Mouse (Mus musculus): ENCODE results near the gene Timm9. TPM values are rescaled to one million over a fixed set of nuclear protein-coding genes. Genes with fewer than 3 reads are reported as not detected.
A peak's percentile ranks its signal among the peaks of the same experiment; 100 is the strongest.

The Timm9 gene
- total RNA-seq (2021), result 10 to 100 TPM; 49.7 to 67.7 TPM

DNA sequence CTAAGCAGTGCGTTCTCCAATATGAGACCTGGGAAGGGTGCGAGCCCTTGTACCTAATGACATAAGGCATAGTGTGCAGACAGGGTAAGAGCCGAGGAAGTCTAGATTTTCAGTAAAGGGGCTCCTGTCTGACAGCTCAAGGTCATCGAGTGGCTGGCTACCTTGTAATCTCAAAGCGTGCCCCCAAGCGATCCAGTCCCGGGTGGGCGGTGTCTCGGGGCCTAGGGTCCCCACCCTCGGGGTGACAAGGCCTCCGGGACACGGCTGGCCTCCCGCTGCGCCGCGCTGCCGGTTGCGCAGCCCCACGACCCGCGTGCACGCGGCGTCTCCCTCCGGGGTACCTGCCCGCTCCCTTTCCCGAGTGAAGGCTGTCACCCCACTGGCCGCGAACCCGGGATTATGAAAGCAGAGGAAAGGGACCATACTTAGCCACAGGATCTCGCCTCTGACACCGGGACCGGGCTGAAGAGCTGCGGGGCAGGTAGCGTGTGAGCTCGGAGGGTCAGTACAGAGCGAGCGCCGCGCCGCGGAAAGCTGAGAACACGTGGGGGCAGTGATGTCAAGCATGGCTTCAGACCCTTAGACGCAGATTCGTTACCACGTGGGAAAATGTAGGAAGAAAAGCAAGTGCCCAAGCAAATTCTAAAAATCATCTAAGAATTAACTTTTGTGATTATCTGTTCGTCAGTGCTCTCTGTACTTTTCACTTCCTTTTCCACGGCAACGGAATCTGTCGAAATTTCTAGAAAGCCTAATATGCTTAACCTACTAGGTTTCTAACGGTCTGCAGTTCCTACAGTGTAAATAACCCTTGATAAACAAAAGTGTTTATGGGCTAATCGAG, at the start of gene Timm9, which contains the start of gene 2700049A03Rik:
Gene Timm9 (minus strand): TSS at position 555 of the 844 bp plus-strand sequence.
Gene 2700049A03Rik (plus strand): TSS at position 719 of the 844 bp plus-strand sequence.
- peak; percentile 82 to 89 for DNase-seq (ENCODE audit: low spot score in 2 of 2)
- intact Hi-C loops (cut with DNase I), result loop anchor here (5.0 kb wide), 1 partner anchor 119 kb away; the partner anchor contains the start of gene Arid4a

GRCm38 (mm10) chr12:71184396-71184795, 47.9 kb upstream of the Timm9 start:
- intact Hi-C loops (cut with DNase I), result no loop called here
- DNase-seq (ENCODE audit: low spot score in 2 of 2), result no peak

GRCm38 (mm10) chr12:71183736-71184135, 47.3 kb upstream of the Timm9 start:
- DNase-seq (ENCODE audit: low spot score in 2 of 2), result no peak
- intact Hi-C loops (cut with DNase I), result no loop called here

DNA sequence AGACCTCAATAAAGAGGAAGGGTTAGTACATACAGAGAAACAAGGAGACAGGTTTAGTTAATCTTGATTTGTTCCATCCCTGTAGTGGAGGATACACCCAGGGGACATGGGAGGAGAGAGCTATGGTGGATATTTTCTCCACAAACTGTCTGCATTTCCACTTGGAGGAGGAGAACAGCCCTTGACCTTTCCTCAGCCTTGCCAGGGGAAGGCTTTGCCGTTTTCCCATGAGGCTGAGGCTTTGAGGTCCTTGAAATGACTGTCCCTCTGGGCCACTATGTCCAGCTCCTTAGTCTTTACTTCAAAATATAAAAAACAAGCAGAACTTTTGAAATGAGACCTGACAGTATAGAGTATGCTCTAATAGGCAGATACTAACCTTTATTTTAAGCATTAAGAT, 33.4 kb upstream of the Timm9 start:
- intact Hi-C loops (cut with DNase I), result no loop called here
- no peak for DNase-seq (ENCODE audit: low spot score in 2 of 2)

- intact Hi-C loops (cut with DNase I), result no loop called here
- DNase-seq (ENCODE audit: low spot score in 2 of 2), result no peak
These were observed 27.9 kb upstream of the Timm9 start for GRCm38 (mm10) chr12:71164410-71164809.

GRCm38 (mm10) chr12:71157974-71158373, 21.5 kb upstream of the Timm9 start:
- intact Hi-C loops (cut with DNase I), result no loop called here
- DNase-seq (ENCODE audit: low spot score in 2 of 2), result no peak

- intact Hi-C loops (cut with DNase I), result no loop called here
- DNase-seq (ENCODE audit: low spot score in 2 of 2), result no peak
These were observed 18.5 kb upstream of the Timm9 start for GRCm38 (mm10) chr12:71154979-71155378.

DNA sequence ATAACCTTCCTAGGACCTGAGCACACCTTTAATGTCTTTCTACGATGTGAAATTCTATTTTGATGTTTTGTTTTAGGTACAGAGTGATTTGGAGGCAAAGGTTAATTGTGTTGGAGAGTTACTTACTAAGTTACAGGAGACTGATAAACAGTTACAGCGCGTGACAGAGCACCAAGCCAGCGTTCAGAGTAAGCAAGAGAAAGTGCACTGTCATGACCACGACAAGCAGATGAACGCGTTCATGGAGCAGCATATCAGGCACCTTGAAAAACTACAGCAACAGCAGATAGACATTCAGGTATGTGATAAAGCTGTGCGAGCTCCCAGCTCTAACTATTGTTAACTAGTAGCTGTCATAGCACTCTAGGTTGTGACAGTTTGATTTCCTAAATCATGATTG, 13.7 kb upstream of the Timm9 start:
- intact Hi-C loops (cut with DNase I), result no loop called here
- no peak for DNase-seq (ENCODE audit: low spot score in 2 of 2)

- intact Hi-C loops (cut with DNase I), result no loop called here
- no peak for DNase-seq (ENCODE audit: low spot score in 2 of 2)
These were observed 13.0 kb upstream of the Timm9 start for GRCm38 (mm10) chr12:71149456-71149855.

- DNase-seq (ENCODE audit: low spot score in 2 of 2), result no peak
- intact Hi-C loops (cut with DNase I), result no loop called here
These were observed 12.3 kb upstream of the Timm9 start for GRCm38 (mm10) chr12:71148801-71149200.

DNA sequence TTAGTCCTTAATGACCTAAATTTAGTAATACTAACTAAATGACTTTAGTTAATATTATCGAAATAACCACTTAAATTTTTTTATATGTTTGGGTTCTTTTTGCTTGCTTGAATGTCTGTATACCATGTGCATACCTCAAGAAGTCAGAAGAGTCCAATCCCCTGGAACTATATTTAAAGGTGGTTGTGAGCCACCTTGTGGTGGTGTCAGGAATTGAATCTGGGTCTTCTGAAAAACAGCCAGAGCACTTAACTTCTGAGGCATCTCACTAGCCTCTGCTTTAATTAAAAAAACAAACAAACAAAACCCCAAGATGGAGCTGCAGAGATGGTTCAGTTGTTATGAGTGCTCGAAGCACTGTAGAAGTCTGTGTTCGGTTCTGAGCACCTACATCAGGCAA, 11.2 kb upstream of the Timm9 start:
- intact Hi-C loops (cut with DNase I), result no loop called here
- peak in 1 of 2 experiments; percentile 23 for DNase-seq (ENCODE audit: low spot score in 2 of 2)

DNA sequence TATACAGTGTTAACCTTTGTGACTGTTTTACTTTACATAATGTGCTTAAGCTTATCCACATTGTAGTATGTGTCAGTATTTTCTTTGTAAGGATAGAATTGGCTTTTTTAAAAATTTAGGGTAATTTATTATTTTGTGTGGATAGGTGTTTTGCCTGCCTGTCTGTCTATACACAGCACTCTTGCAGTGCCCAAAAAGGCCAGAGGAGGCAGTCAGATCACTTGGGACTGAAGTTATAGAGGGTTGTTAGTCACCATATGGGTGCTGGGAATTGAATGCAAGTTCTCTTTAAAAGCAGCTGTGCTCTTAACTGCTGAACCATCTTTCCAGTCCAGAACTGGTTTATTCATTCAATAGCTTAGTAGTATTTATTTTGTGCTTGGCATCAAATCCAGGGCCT, 4.7 kb upstream of the Timm9 start:
- DNase-seq (ENCODE audit: low spot score in 2 of 2), result no peak
- intact Hi-C loops (cut with DNase I), result loop anchor here (5.0 kb wide), 1 partner anchor 741 kb away; no protein-coding TSS in a partner anchor

DNA sequence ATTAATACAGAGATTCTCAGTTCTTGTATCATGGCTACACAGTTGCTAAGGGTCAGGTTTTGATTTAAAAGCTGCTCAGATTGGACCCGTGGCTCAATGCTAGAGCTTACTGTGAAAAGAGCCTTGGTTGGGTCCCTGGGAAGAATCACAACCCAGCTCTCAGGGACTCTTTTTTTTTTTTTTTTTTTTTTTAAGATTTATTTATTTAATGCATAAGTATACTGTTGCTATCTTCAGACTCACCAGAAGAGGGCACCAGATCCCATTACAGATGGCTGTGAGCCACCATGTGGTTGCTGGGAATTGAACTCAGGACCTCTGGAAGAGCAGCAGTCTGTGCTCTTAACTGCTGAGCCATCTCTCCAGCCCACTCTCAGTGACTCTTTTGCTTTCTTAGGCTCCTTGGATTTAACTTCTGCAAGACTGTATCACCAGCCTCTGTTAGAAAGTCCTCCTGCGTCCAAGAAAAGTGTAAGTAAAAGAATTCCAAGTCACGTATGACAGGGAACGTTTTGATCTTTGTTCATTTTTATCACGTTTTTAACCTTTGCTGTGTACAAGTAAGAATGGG, 2.9 kb upstream of the Timm9 start:
- intact Hi-C loops (cut with DNase I), result loop anchor here (5.0 kb wide), 1 partner anchor 122 kb away; the partner anchor contains the start of gene Arid4a

DNA sequence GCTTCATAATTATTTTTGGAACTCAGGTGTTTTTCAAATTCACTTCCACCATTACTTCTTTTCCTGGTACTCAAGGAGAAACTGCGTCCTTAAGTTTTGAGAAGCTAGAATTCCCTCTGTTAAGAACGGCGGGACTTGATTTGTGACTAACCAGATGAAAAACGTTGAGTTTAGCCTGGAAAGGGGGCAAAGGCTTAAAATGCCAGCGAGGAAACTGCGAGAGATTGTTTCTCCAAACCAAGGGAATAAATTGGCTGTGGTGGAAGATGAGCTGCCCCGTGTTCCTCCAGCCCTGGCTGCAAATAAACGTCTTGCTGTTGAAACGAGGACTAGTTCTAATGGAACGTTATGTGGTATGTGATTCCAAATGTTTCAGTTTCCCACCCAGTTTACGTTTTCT, 1.2 kb upstream of the Timm9 start:
- intact Hi-C loops (cut with DNase I), result loop anchor here (5.0 kb wide), 1 partner anchor 120 kb away; the partner anchor contains the start of gene Arid4a

More for the DNA sequence above, 2.9 kb upstream of the Timm9 start:
- no peak for DNase-seq (ENCODE audit: low spot score in 2 of 2)

DNA sequence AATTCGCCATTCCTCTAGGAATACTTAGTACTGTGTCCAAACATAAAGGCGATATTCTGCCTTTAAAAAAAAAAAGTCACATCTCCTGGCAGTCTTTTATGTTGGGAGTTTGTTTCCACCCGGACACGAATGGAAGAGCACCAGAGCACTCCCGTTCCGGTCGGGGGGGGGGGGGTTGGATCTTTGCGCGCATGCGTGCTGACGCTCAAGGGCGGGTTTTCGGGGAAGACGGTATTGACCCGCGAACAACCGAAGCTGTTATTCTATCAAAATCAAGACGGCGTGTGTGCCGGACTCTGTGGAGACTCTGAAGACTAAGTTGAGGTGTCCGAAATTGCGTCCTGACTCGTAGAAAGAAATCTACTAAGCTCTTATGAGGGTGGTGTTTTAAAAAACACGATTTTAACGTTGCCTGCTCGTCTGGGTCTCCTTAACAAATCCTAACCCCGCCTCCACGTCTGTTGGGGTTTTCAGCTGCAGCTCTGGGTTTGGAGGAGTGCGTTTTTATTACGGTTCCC, 549 bp upstream of the Timm9 start:
- intact Hi-C loops (cut with DNase I), result loop anchor here (5.0 kb wide), 1 partner anchor 120 kb away; the partner anchor contains the start of gene Arid4a
- peak; percentile 73 to 81 for DNase-seq (ENCODE audit: low spot score in 2 of 2)

More for the DNA sequence above, 1.2 kb upstream of the Timm9 start:
- DNase-seq (ENCODE audit: low spot score in 2 of 2), result no peak

GRCm38 (mm10) chr12:71135581-71135980, 903 bp downstream of the Timm9 start:
- intact Hi-C loops (cut with DNase I), result loop anchor here (5.0 kb wide), 1 partner anchor 118 kb away; the partner anchor contains the start of gene Arid4a
- no peak for DNase-seq (ENCODE audit: low spot score in 2 of 2)

DNA sequence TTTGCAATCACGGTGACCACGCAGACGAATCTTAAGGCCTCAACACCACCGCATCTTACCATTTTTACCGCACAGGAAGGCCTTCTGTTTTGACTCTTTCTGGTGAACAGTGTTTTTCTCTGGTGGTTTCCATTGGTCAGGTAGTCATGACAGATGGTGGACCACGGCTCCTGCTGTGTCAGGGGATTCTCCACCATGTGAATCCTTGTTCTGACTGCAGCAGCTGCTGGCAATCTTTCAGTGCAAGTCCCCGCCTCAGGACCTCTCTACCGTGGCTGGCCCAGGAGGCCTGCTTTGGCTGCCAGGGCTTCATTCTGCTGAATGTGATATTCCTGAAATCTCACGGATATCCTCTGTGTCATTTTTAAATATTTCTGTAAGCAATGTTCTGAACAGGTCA, 13.2 kb downstream of the Timm9 start:
- no peak for DNase-seq (ENCODE audit: low spot score in 2 of 2)
- intact Hi-C loops (cut with DNase I), result no loop called here

DNA sequence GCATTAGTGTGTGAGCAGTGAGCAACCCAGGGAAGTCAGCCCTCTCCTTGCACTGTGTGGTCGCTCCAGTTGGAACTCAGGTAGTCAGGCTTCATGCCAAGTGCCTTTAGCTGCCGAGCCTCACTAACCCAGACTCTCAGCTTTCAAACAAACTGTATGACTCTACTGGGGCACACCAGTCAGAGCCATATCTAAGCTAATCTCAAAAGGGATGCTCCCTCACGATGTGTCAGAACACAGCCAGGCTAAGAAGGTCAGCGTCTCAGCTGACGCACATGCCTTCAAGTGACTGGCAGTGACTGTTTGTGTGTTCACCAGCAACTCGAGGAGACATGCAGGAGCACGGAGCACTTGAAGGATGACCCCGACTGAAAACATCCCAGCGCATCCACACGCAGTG, 13.8 kb downstream of the Timm9 start:
- intact Hi-C loops (cut with DNase I), result no loop called here
- DNase-seq (ENCODE audit: low spot score in 2 of 2), result no peak

DNA sequence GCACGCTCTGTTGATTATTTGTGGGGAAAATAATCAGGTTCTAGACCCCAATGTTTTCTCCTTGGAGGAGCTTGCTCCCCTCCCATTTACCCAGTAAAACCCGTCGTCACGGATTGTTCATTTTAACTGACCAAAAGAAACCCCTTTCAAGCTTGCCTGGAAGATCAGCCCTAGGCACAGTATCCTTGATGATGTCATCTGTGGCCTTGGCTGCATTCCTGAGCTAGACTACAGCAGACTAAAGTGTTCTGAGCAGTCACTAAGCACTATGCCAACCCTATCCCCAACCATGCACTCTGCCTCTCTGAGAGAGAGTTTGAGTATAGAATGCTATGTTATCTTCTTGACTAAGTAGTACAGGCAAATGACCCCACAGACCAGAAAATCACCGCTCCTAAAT, 20.1 kb downstream of the Timm9 start:
- intact Hi-C loops (cut with DNase I), result no loop called here

DNA sequence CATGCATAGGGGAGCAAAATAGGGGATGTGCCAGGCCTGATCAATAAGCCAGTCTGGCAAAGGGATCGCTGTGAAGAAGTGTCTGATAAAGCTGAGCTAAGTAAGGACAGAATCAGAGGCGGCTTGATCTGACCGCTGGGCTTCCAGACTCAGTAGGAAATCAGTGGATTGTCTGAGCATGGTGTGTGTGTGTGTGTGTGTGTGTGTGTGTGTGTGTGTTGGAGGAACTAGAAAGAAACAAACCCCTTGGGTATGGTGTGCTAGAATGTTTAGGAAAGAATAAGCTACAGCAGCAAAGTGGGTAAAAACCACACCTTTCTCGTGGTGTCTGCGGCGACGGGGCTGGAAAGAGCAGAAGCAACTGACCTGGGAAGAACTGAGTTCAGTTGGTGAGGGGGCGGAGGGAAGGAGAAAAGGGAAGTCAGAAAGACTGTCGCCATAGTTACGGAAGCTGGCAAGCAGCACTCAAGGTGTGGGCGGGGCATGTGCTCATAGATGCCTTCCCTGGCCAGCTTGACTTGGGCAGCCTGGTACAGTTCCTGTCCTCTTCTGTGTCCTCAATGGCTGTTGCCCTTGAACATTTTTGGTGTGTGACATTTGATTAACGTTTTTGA, 22.7 kb downstream of the Timm9 start:
- peak; percentile 46 to 52 for DNase-seq (ENCODE audit: low spot score in 2 of 2)
- intact Hi-C loops (cut with DNase I), result no loop called here

More for the DNA sequence above, 20.1 kb downstream of the Timm9 start:
- DNase-seq (ENCODE audit: low spot score in 2 of 2), result no peak
